Mouse (Mus musculus): ENCODE data around the gene Fhit.
"Not testable (repeated sequence)": the region's sequence is repeated elsewhere in the genome, so short reads cannot be mapped to it uniquely, and the experiment has no call there.

The Fhit gene

GRCm38 (mm10) chr14:9852041-9852440 is 1309.8 kb downstream of the Fhit start:
- DNase-seq = no peak

- DNase-seq = no peak
Measured at GRCm38 (mm10) chr14:9832290-9832689, 1329.5 kb downstream of the Fhit start.

- not testable (repeated sequence) for DNase-seq
Measured at GRCm38 (mm10) chr14:9828699-9829240, 1333.1 kb downstream of the Fhit start.

- no peak for DNase-seq
Measured at GRCm38 (mm10) chr14:9815963-9816362, 1345.9 kb downstream of the Fhit start.

- no peak for DNase-seq
Measured at GRCm38 (mm10) chr14:9811847-9812321, 1350.0 kb downstream of the Fhit start.

- DNase-seq = no peak
Measured at GRCm38 (mm10) chr14:9811177-9811846, 1350.5 kb downstream of the Fhit start.

GRCm38 (mm10) chr14:9793403-9793802 is 1368.4 kb downstream of the Fhit start:
- no peak for DNase-seq

GRCm38 (mm10) chr14:9788402-9788950 is 1373.4 kb downstream of the Fhit start:
- DNase-seq = no peak

- DNase-seq = no peak
Measured at GRCm38 (mm10) chr14:9787389-9787788, 1374.4 kb downstream of the Fhit start.

GRCm38 (mm10) chr14:9785861-9786260 is 1376.0 kb downstream of the Fhit start:
- DNase-seq = no peak

- no peak for DNase-seq
Measured at GRCm38 (mm10) chr14:9751341-9751740, 1410.5 kb downstream of the Fhit start.

- no peak for DNase-seq
Measured at GRCm38 (mm10) chr14:9748709-9749108, 1413.1 kb downstream of the Fhit start.

GRCm38 (mm10) chr14:9721917-9722472 is 1439.8 kb downstream of the Fhit start:
- DNase-seq = no peak

GRCm38 (mm10) chr14:9698621-9699020 is 1463.2 kb downstream of the Fhit start:
- DNase-seq = no peak

GRCm38 (mm10) chr14:9697101-9697500 is 1464.7 kb downstream of the Fhit start:
- DNase-seq = no peak

GRCm38 (mm10) chr14:9696004-9696403 is 1465.8 kb downstream of the Fhit start:
- no peak for DNase-seq

- DNase-seq = no peak
Measured at GRCm38 (mm10) chr14:9695217-9695690, 1466.6 kb downstream of the Fhit start.

- DNase-seq = no peak
Measured at GRCm38 (mm10) chr14:9688664-9689257, 1473.1 kb downstream of the Fhit start.

GRCm38 (mm10) chr14:9684362-9684761 is 1477.5 kb downstream of the Fhit start:
- no peak for DNase-seq

GRCm38 (mm10) chr14:9672728-9673127 is 1489.1 kb downstream of the Fhit start:
- no peak for DNase-seq

GRCm38 (mm10) chr14:9671776-9672175 is 1490.1 kb downstream of the Fhit start:
- DNase-seq = no peak

- no peak for DNase-seq
Measured at GRCm38 (mm10) chr14:9669766-9670165, 1492.1 kb downstream of the Fhit start.

GRCm38 (mm10) chr14:9658445-9658844 is 1503.4 kb downstream of the Fhit start:
- DNase-seq = no peak
